Mouse (Mus musculus) midbrain, postnatal 0 days (tissue): ENCODE results near the gene Artn. TPM values are rescaled to one million over a fixed set of nuclear protein-coding genes. Genes with fewer than 3 reads are reported as not detected.

Experiments used
- ATAC-seq: fragments of 200-750 bp; cut with Nextera tagmentation; 2 replicates; pipeline ENCODE4 v1.8.0; 2017; ENCODE audit warnings: moderate number of reproducible peaks, mild to moderate bottlenecking, moderate TSS enrichment, moderate library complexity; ENCODE audit not compliant: low FRiP score
- DNase-seq: peaks from one replicate; pipeline ENCODE4 v3.0.0-alpha.2; 2015; ENCODE audit warnings: low spot score
- H3K27ac ChIP-seq: fragments of 300-500 bp; sonication (generic); 2 replicates; pipeline ENCODE4 v1.5.1; 2014; ENCODE audit warnings: low read depth, mild to moderate bottlenecking, low read length, mixed read lengths
- H3K27me3 ChIP-seq: fragments of 300-500 bp; sonication (generic); 2 replicates; pipeline ENCODE4 v1.6.1; 2014; ENCODE audit warnings: low read length, control low read depth, mixed read lengths; ENCODE audit not compliant: insufficient read depth
- H3K36me3 ChIP-seq: fragments of 300-500 bp; sonication (generic); 2 replicates; pipeline ENCODE4 v1.6.1; 2014; ENCODE audit warnings: low read length, control low read depth, mixed read lengths; ENCODE audit not compliant: insufficient read depth
- H3K4me1 ChIP-seq: fragments of 300-500 bp; sonication (generic); 2 replicates; pipeline ENCODE4 v1.6.1; 2014; ENCODE audit warnings: mild to moderate bottlenecking, control low read depth, antibody characterized with exemption, low read length, mixed read lengths; ENCODE audit not compliant: insufficient read depth
- H3K4me2 ChIP-seq: fragments of 300-500 bp; sonication (generic); 2 replicates; pipeline ENCODE4 v1.6.1; 2014; ENCODE audit warnings: low read depth, mild to moderate bottlenecking, low read length, mixed read lengths; ENCODE audit not compliant: poor library complexity, severe bottlenecking
- H3K4me3 ChIP-seq: fragments of 300-500 bp; sonication (generic); 2 replicates; pipeline ENCODE4 v1.5.1; 2014; ENCODE audit warnings: low read depth, mild to moderate bottlenecking, low read length, moderate library complexity
- H3K9ac ChIP-seq: fragments of 300-500 bp; sonication (generic); replicated peaks from 2 replicates; pipeline ENCODE4 v1.6.1; 2014; ENCODE audit warnings: mild to moderate bottlenecking, low read length, moderate library complexity, mixed read lengths; ENCODE audit not compliant: poor library complexity, severe bottlenecking
- H3K9me3 ChIP-seq: fragments of 300-500 bp; sonication (generic); 2 replicates; pipeline ENCODE4 v1.6.1; 2016; ENCODE audit warnings: low read length, control low read depth
- CTCF ChIP-seq: IDR thresholded peaks from 2 replicates; pipeline ENCODE4 v1.5.1; 2016; ENCODE audit warnings: antibody characterized with exemption, mild to moderate bottlenecking
- WGBS: fragments of 180-500 bp; shearing (Covaris S2); extraction: QIAGEN DNeasy Blood & Tissue Kit; methylation state at CpG from one replicate; pipeline ENCODE4 v1.1.7; 2014; 5-methylcytosine and 5-hydroxymethylcytosine counted together
- polyA plus RNA-seq: library from polyadenylated mRNA; unstranded; fragments of >200 nt; fragmentation: Nextera tagmentation; extraction: Ambion mirVana; gene quantifications from 2 replicates; pipeline ENCODE4 v1.2.1, GENCODE M21; 2015
- total RNA-seq: library from RNA; depleted of rRNA; stranded (reverse); fragments of >200 nt; gene quantifications from 2 replicates; pipeline ENCODE4 v1.2.3, GENCODE M21; 2014

Gene Artn
- total and polyA plus RNA-seq, 2 experiments from 2014 or later, result 0.48 to 2.0 TPM

GRCm38 (mm10) chr4:117974719-117975118 is 45.2 kb upstream of the Artn start:
- Histone ChIP-seq H3K9me3 (no peaks in the 10 kb centered on the region), H3K4me3 (no peak overlapping the region), H3K36me3 (no peaks in the 10 kb centered on the region), H3K9ac (no peak overlapping the region), H3K4me2 (no peak overlapping the region), H3K27me3 (no peaks in the 10 kb centered on the region), H3K27ac (no peak overlapping the region), H3K4me1 (no peaks in the 10 kb centered on the region)
- no peak for TF ChIP-seq CTCF
- ATAC-seq (no peak), DNase-seq (no peak)
- 81% methylated on average over 5 of the region's 5 CpGs for WGBS

- 52% methylated on average over 10 of the region's 10 CpGs for WGBS
- H3K27ac ChIP-seq, result no peak overlapping the region
- H3K36me3 ChIP-seq, result no peaks in the 10 kb centered on the region
- H3K9me3 ChIP-seq, result no peaks in the 10 kb centered on the region
- ATAC-seq, result no peak
- no peaks in the 10 kb centered on the region for H3K27me3 ChIP-seq
- no peak overlapping the region for H3K9ac ChIP-seq
- H3K4me1 ChIP-seq, result no peaks in the 10 kb centered on the region
- no peak for DNase-seq
- H3K4me3 ChIP-seq, result no peak overlapping the region
- no peak overlapping the region for H3K4me2 ChIP-seq
- no peak for TF ChIP-seq CTCF
These were observed 43.4 kb upstream of the Artn start for GRCm38 (mm10) chr4:117972999-117973398.

- no peak for TF ChIP-seq CTCF
- H3K4me1 ChIP-seq, result no peaks in the 10 kb centered on the region
- ATAC-seq, result no peak
- no peaks in the 10 kb centered on the region for H3K9me3 ChIP-seq
- no peak overlapping the region for H3K4me2 ChIP-seq
- no peaks in the 10 kb centered on the region for H3K27me3 ChIP-seq
- H3K36me3 ChIP-seq, result 0 out of 2 replicates have a peak, but pooled peaks cover 3% of the 10 kb centered on the region
- WGBS, result 85% methylated on average over 14 of the region's 14 CpGs
- no peak overlapping the region for H3K27ac ChIP-seq
- H3K9ac ChIP-seq, result no peak overlapping the region
- no peak overlapping the region for H3K4me3 ChIP-seq
- no peak for DNase-seq
These were observed 34.9 kb upstream of the Artn start for GRCm38 (mm10) chr4:117964346-117965025.

GRCm38 (mm10) chr4:117957492-117957891 is 27.9 kb upstream of the Artn start:
- Histone ChIP-seq H3K9ac (no peak overlapping the region), H3K27ac (no peak overlapping the region), H3K36me3 (peaks cover 10% of the 10 kb centered on the region), H3K4me2 (no peak overlapping the region), H3K27me3 (no peaks in the 10 kb centered on the region), H3K4me1 (no peaks in the 10 kb centered on the region), H3K4me3 (no peak overlapping the region), H3K9me3 (no peaks in the 10 kb centered on the region)
- WGBS, result 67% methylated on average over 4 of the region's 4 CpGs
- TF ChIP-seq CTCF, result no peak
- no peak for ATAC-seq
- no peak for DNase-seq

- TF ChIP-seq CTCF, result no peak
- H3K27me3 ChIP-seq, result no peaks in the 10 kb centered on the region
- DNase-seq (no peak), ATAC-seq (no peak)
- H3K9me3 ChIP-seq, result no peaks in the 10 kb centered on the region
- no peak overlapping the region for H3K27ac ChIP-seq
- no peaks in the 10 kb centered on the region for H3K4me1 ChIP-seq
- H3K9ac ChIP-seq, result no peak overlapping the region
- peaks cover 5% of the 10 kb centered on the region; the same call in 1 of the 2 replicates for H3K36me3 ChIP-seq
- no peak overlapping the region for H3K4me2 ChIP-seq
- WGBS, result 69% methylated on average over 7 of the region's 7 CpGs
- H3K4me3 ChIP-seq, result no peak overlapping the region
These were observed 17.9 kb upstream of the Artn start for GRCm38 (mm10) chr4:117947493-117947892.

- Histone ChIP-seq H3K9ac (no peak overlapping the region), H3K9me3 (no peaks in the 10 kb centered on the region), H3K4me3 (no peak overlapping the region), H3K27ac (no peak overlapping the region), H3K36me3 (no peaks in the 10 kb centered on the region), H3K27me3 (no peaks in the 10 kb centered on the region), H3K4me1 (no peaks in the 10 kb centered on the region), H3K4me2 (no peak overlapping the region)
- ATAC-seq, result no peak
- TF ChIP-seq CTCF, result no peak
- WGBS, result 89% methylated on average over 11 of the region's 11 CpGs
- no peak for DNase-seq
These were observed 17.2 kb upstream of the Artn start for GRCm38 (mm10) chr4:117946639-117947305.
